In the genomic region with DNA sequence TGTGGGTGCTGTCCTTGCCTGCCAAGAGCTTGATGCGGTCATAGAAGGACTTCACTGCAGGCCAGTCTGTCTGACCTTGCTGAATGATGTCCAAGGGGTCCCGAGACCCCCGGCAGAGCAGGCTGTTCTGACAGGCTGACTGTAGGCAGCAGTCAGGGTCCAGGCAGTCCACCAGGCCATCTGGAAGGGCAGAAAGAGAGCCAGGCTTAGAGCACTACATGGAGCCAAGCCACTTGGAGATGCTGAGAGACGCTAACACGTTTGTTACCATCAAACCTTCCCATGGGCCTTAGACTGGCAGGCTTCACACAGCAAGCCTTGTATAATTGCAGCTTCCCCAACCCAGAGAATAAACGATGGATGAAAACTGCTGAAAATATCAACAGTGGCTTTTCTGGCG, we compare ENCODE assay signal across 23 mouse cellular contexts.
A peak's percentile ranks its signal among the peaks of the same experiment; 100 is the strongest.
DNase-seq lines count a peak whose midpoint lies in the region; ATAC-seq and TF ChIP-seq lines count a peak whose summit lies in the region.
"Had no signal": no experiment of that assay in that cellular context is flagged by ENCODE, and none has a peak within 500 bp of the region (broad histone marks: within the 10 kb centered on the region; RNA-seq: fewer than 3 reads in every experiment).

No protein-coding gene starts in this region.

- ATAC-seq in hindbrain, postnatal 0 days, result no peak
- ATAC-seq in hindbrain, embryonic 12.5 days (ENCODE audit: low FRiP score), result no peak
- ATAC-seq in midbrain, postnatal 0 days (ENCODE audit: low FRiP score), result no peak
- no peak for ATAC-seq in midbrain, embryonic 16.5 days
- ATAC-seq: activated CD4-positive, CD25-positive, alpha-beta regulatory T cell, adult 4 months; CD4-positive, CD25-positive, alpha-beta regulatory T cell, adult 4 months; forebrain, embryonic 13.5 days; forebrain, embryonic 15.5 days; forebrain, postnatal 0 days; Patski had no signal

- H3K27ac ChIP-seq in hindbrain, postnatal 0 days, result peak overlapping the region; percentile 48; the same call in 1 of the 2 replicates
- no peak overlapping the region for H3K27ac ChIP-seq in hindbrain, embryonic 12.5 days
- no peak overlapping the region for H3K27ac ChIP-seq in midbrain, postnatal 0 days (ENCODE audit: low read depth, low read length)
- no peak overlapping the region for H3K27ac ChIP-seq in midbrain, embryonic 16.5 days (ENCODE audit: low read length)
- H3K27ac ChIP-seq: embryonic facial prominence, embryonic 10.5 days; embryonic facial prominence, embryonic 12.5 days; forebrain, embryonic 13.5 days; forebrain, embryonic 15.5 days had no signal

- H3K36me3 ChIP-seq in hindbrain, postnatal 0 days (ENCODE audit: insufficient read depth, low read length), result 0 out of 2 replicates have a peak, but pooled peaks cover 4% of the 10 kb centered on the region
- H3K36me3 ChIP-seq in hindbrain, embryonic 12.5 days, result peaks cover 4% of the 10 kb centered on the region; the same call in 1 of the 2 replicates
- no peaks in the 10 kb centered on the region for H3K36me3 ChIP-seq in midbrain, postnatal 0 days (ENCODE audit: insufficient read depth, low read length)
- H3K36me3 ChIP-seq in midbrain, embryonic 16.5 days (ENCODE audit: control insufficient read depth, insufficient read depth, low read length), result peaks cover 3% of the 10 kb centered on the region; the same call in 1 of the 2 replicates
- H3K36me3 ChIP-seq: embryonic facial prominence, embryonic 10.5 days; embryonic facial prominence, embryonic 12.5 days; forebrain, embryonic 15.5 days; G1E had no signal

- H3K9ac ChIP-seq in hindbrain, postnatal 0 days (replicated peaks; ENCODE audit: low read length), result no peak overlapping the region
- H3K9ac ChIP-seq in hindbrain, embryonic 12.5 days, result no peak overlapping the region
- H3K9ac ChIP-seq in midbrain, postnatal 0 days (replicated peaks; ENCODE audit: low read length, poor library complexity, severe bottlenecking), result no peak overlapping the region
- no peak overlapping the region for H3K9ac ChIP-seq in midbrain, embryonic 16.5 days (ENCODE audit: low read depth, low read length)
- H3K9ac ChIP-seq: embryonic facial prominence, embryonic 12.5 days; forebrain, embryonic 13.5 days; forebrain, embryonic 15.5 days; forebrain, postnatal 0 days had no signal

- no peak overlapping the region for H3K4me3 ChIP-seq in hindbrain, postnatal 0 days (ENCODE audit: low read length)
- no peak overlapping the region for H3K4me3 ChIP-seq in hindbrain, embryonic 12.5 days
- H3K4me3 ChIP-seq in midbrain, postnatal 0 days (ENCODE audit: low read depth, low read length), result no peak overlapping the region
- no peak overlapping the region for H3K4me3 ChIP-seq in midbrain, embryonic 16.5 days (ENCODE audit: low read depth, low read length)
- H3K4me3 ChIP-seq: embryonic facial prominence, embryonic 10.5 days; embryonic facial prominence, embryonic 12.5 days; forebrain, embryonic 13.5 days; forebrain, embryonic 15.5 days had no signal

- no peaks in the 10 kb centered on the region for H3K27me3 ChIP-seq in hindbrain, postnatal 0 days (ENCODE audit: insufficient read depth, low read length)
- H3K27me3 ChIP-seq in hindbrain, embryonic 12.5 days, result no peaks in the 10 kb centered on the region
- no peaks in the 10 kb centered on the region for H3K27me3 ChIP-seq in midbrain, postnatal 0 days (ENCODE audit: insufficient read depth, low read length)
- no peaks in the 10 kb centered on the region for H3K27me3 ChIP-seq in midbrain, embryonic 16.5 days (ENCODE audit: control insufficient read depth, insufficient read depth, low read depth, low read length)
- H3K27me3 ChIP-seq: embryonic facial prominence, embryonic 12.5 days; forebrain, embryonic 15.5 days had no signal

- DNase-seq in cerebellum, postnatal 10 days, result peak; percentile 84 to 92
- DNase-seq in cerebellum, adult 18-20 months, result no peak
- peak; percentile 49 to 50 for DNase-seq in cerebellum, postnatal 25 days
- no peak for DNase-seq in cerebellum, adult 8-10 months
- DNase-seq in hindbrain, postnatal 0 days (ENCODE audit: low spot score), result peak; percentile 39
- DNase-seq in midbrain, postnatal 0 days (ENCODE audit: low spot score), result peak; percentile 64
- DNase-seq: adrenal gland, adult 8-10 months; adrenal gland, postnatal 14 days; adrenal gland, postnatal 36 days; B cell, adult 2 months; cerebellum, adult 11-12 months; cerebellum, adult 9-11 months; forebrain, postnatal 0 days had no signal

- no peaks in the 10 kb centered on the region for H3K9me3 ChIP-seq in hindbrain, postnatal 0 days (ENCODE audit: low read length)
- no peaks in the 10 kb centered on the region for H3K9me3 ChIP-seq in hindbrain, embryonic 12.5 days (replicated peaks)
- no peaks in the 10 kb centered on the region for H3K9me3 ChIP-seq in midbrain, postnatal 0 days (ENCODE audit: low read length)
- no peaks in the 10 kb centered on the region for H3K9me3 ChIP-seq in midbrain, embryonic 16.5 days (replicated peaks; ENCODE audit: control insufficient read depth, low read length, poor library complexity, severe bottlenecking)
- H3K9me3 ChIP-seq: embryonic facial prominence, embryonic 10.5 days; embryonic facial prominence, embryonic 12.5 days; forebrain, embryonic 13.5 days; forebrain, embryonic 15.5 days had no signal

- H3K4me1 ChIP-seq in hindbrain, postnatal 0 days (ENCODE audit: insufficient read depth, low read length), result peaks cover 22% of the 10 kb centered on the region
- peaks cover 15% of the 10 kb centered on the region for H3K4me1 ChIP-seq in hindbrain, embryonic 12.5 days
- peaks cover 15% of the 10 kb centered on the region; the same call in 1 of the 2 replicates for H3K4me1 ChIP-seq in midbrain, postnatal 0 days (ENCODE audit: insufficient read depth, low read length)
- peaks cover 26% of the 10 kb centered on the region for H3K4me1 ChIP-seq in midbrain, embryonic 16.5 days (ENCODE audit: control insufficient read depth, insufficient read depth, low read length)
- H3K4me1 ChIP-seq: embryonic facial prominence, embryonic 12.5 days had no signal

- H3K4me2 ChIP-seq in hindbrain, postnatal 0 days (ENCODE audit: low read depth, low read length), result no peak overlapping the region
- H3K4me2 ChIP-seq in hindbrain, embryonic 12.5 days (replicated peaks), result no peak overlapping the region
- no peak overlapping the region for H3K4me2 ChIP-seq in midbrain, postnatal 0 days (ENCODE audit: low read depth, low read length, poor library complexity, severe bottlenecking)
- H3K4me2 ChIP-seq in midbrain, embryonic 16.5 days (ENCODE audit: low read length), result no peak overlapping the region
- H3K4me2 ChIP-seq: embryonic facial prominence, embryonic 12.5 days; forebrain, embryonic 13.5 days; forebrain, embryonic 15.5 days had no signal

- WGBS in hindbrain, postnatal 0 days, result 56% methylated on average over 7 of the region's 7 CpGs
- 88% methylated on average over 7 of the region's 7 CpGs for WGBS in hindbrain, embryonic 12.5 days
- 77% methylated on average over 7 of the region's 7 CpGs for WGBS in midbrain, postnatal 0 days
- 79% methylated on average over 7 of the region's 7 CpGs for WGBS in midbrain, embryonic 16.5 days

- no peak for TF ChIP-seq CTCF in hindbrain, postnatal 0 days (IDR thresholded peaks at IDR 0.05; ENCODE audit: low read depth)
- TF ChIP-seq CTCF in midbrain, postnatal 0 days (IDR thresholded peaks at IDR 0.05), result no peak

Comparison
In these comparisons a context has a peak if more than half of its experiments do, and no peak if none do; other contexts are left out.
1. DNase-seq: peak in cerebellum, postnatal 10 days (2 of 2), cerebellum, postnatal 25 days (2 of 2), hindbrain, postnatal 0 days (single experiment) and midbrain, postnatal 0 days (single experiment); none in cerebellum, adult 18-20 months (0 of 2) and cerebellum, adult 8-10 months (single experiment).